Mouse (Mus musculus): ENCODE measurements around the gene Opalin.

DNA sequence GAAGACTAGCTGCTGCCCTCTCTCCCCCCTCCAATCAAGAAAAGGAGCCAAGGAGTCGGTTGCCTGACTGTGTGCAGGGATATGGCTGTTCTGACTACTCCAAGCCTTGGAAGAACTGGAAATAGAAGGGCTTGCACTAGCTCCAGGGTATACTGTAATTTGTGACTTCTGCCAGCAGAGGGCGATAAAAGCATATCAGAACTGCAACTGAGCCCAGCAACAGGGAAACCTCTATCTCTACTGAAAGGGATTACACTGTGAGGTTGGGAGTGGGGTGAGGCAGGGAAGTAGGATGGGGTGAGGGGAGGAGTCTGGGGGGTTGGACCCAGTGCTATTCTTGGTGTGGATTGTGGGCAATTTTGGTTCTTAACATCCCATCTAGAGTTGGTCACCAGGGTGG, 9.8 kb upstream of the Opalin start:
- no peak for TF ChIP-seq MYOG (IDR thresholded peaks at IDR 0.05; ENCODE audit: control insufficient read depth, extremely low read depth, insufficient read length)
- no peak for TF ChIP-seq MYOD1 (IDR thresholded peaks at IDR 0.05; ENCODE audit: control insufficient read depth, insufficient read length, low read depth)
- TF ChIP-seq CTCF (IDR thresholded peaks at IDR 0.05; ENCODE audit: control insufficient read depth, insufficient read depth, insufficient read length): peak; percentile 35
